ENCODE assay signal across 8 mouse cellular contexts in genomic region chr2:127789138-127789537, GRCm38 (mm10). TPM values are rescaled to one million over a fixed set of nuclear protein-coding genes. Genes with fewer than 3 reads are reported as not detected.
DNase-seq lines count a peak whose midpoint lies in the region; ATAC-seq and TF ChIP-seq lines count a peak whose summit lies in the region.

No protein-coding gene starts in this region.

- 5% methylated on average over 11 of the region's 11 CpGs for WGBS in intestine, postnatal 0 days
- 6% methylated on average over 11 of the region's 11 CpGs for WGBS in neural tube, embryonic 12.5 days

- H3K36me3 ChIP-seq in testis, adult 2 months (ENCODE audit: control insufficient read depth, insufficient read depth, low read length) = peaks cover 1% of the 10 kb centered on the region
- H3K36me3 ChIP-seq in intestine, postnatal 0 days (ENCODE audit: control insufficient read depth, insufficient read depth) = no peaks in the 10 kb centered on the region
- no peaks in the 10 kb centered on the region for H3K36me3 ChIP-seq in neural tube, embryonic 12.5 days

- TF ChIP-seq POLR2A in testis, adult 2 months (IDR thresholded peaks at IDR 0.05; ENCODE audit: control insufficient read depth, low read depth, low read length) = no peak

- H3K27ac ChIP-seq in testis, adult 2 months (ENCODE audit: control insufficient read depth, insufficient read depth, low read depth, low read length) = peak overlapping the region; percentile 99
- H3K27ac ChIP-seq in intestine, postnatal 0 days (ENCODE audit: low read depth, low read length) = no peak overlapping the region
- H3K27ac ChIP-seq in neural tube, embryonic 12.5 days = no peak overlapping the region

- H3K27me3 ChIP-seq in testis, adult 2 months (ENCODE audit: control insufficient read depth, insufficient read depth, low read length) = no peaks in the 10 kb centered on the region
- no peaks in the 10 kb centered on the region for H3K27me3 ChIP-seq in intestine, postnatal 0 days (replicated peaks; ENCODE audit: control insufficient read depth, insufficient read depth, low read length)
- no peaks in the 10 kb centered on the region for H3K27me3 ChIP-seq in neural tube, embryonic 12.5 days (replicated peaks)

- peak; percentile 21 for DNase-seq in cerebellum, adult 9-10 months
- DNase-seq in testis, postnatal 14 days (ENCODE audit: low spot score) = no peak
- no peak for DNase-seq in spleen, adult 12 weeks (ENCODE audit: low spot score)
- no peak for DNase-seq in retina, postnatal 1 day

- H3K4me1 ChIP-seq in testis, adult 2 months (ENCODE audit: control insufficient read depth, insufficient read depth, low read length) = peaks cover 4% of the 10 kb centered on the region
- H3K4me1 ChIP-seq in intestine, postnatal 0 days (replicated peaks; ENCODE audit: control insufficient read depth, insufficient read depth, low read length) = peaks cover 8% of the 10 kb centered on the region; the same call in 1 of the 2 replicates
- peaks cover 18% of the 10 kb centered on the region for H3K4me1 ChIP-seq in neural tube, embryonic 12.5 days

- TF ChIP-seq CTCF in testis, adult 2 months (IDR thresholded peaks at IDR 0.05; ENCODE audit: control insufficient read depth, insufficient read depth, insufficient replicate concordance, low read depth, low read length) = no peak
- no peak for TF ChIP-seq CTCF in intestine, postnatal 0 days (IDR thresholded peaks at IDR 0.05; ENCODE audit: low read depth)

- peak overlapping the region; percentile 80 for H3K4me2 ChIP-seq in intestine, postnatal 0 days (replicated peaks; ENCODE audit: low read depth)
- peak overlapping the region; percentile 74 for H3K4me2 ChIP-seq in neural tube, embryonic 12.5 days (replicated peaks)

- H3K9me3 ChIP-seq in intestine, postnatal 0 days (ENCODE audit: control insufficient read depth) = no peaks in the 10 kb centered on the region
- H3K9me3 ChIP-seq in neural tube, embryonic 12.5 days = no peaks in the 10 kb centered on the region

- no peak for ATAC-seq in cerebellum, adult (ENCODE audit: insufficient number of reproducible peaks, low FRiP score, low TSS enrichment)
- ATAC-seq in intestine, postnatal 0 days = peak; percentile 23; the same call in 1 of the 2 replicates
- no peak for ATAC-seq in neural tube, embryonic 12.5 days (ENCODE audit: low FRiP score, low read depth)

- peak overlapping the region; percentile 96 for H3K4me3 ChIP-seq in testis, adult 2 months (ENCODE audit: control insufficient read depth, low read depth, low read length)
- peak overlapping the region; percentile 69 for H3K4me3 ChIP-seq in intestine, postnatal 0 days (ENCODE audit: low read depth, low read length)
- H3K4me3 ChIP-seq in neural tube, embryonic 12.5 days = peak overlapping the region; percentile 65

- peak overlapping the region; percentile 69 for H3K9ac ChIP-seq in intestine, postnatal 0 days (ENCODE audit: low read depth, low read length)
- peak overlapping the region; percentile 74 for H3K9ac ChIP-seq in neural tube, embryonic 12.5 days

RNA-seq across cellular contexts. Expression of gene Nphp1, which starts 0.4 kb away (rescaled TPM):
- 535 and 575 TPM in 2 replicates for polyA plus RNA-seq in testis, adult 2 months (2012; rRNA removed)
- polyA plus RNA-seq in intestine, postnatal 0 days (2015; fragmentation: Nextera tagmentation; extraction: Ambion mirVana) = 13.0 and 13.3 TPM in 2 replicates
- 21.3 and 24.6 TPM in 2 replicates for polyA plus RNA-seq in neural tube, embryonic 12.5 days (2016; fragmentation: Nextera tagmentation; extraction: Ambion mirVana)

RNA-seq across cellular contexts. Expression of gene Mtln, which starts 3.1 kb away (rescaled TPM):
- polyA plus RNA-seq in testis, adult 2 months (2012; rRNA removed) = 7.7 and 8.7 TPM in 2 replicates
- 50.0 and 50.6 TPM in 2 replicates for polyA plus RNA-seq in intestine, postnatal 0 days (2015; fragmentation: Nextera tagmentation; extraction: Ambion mirVana)
- polyA plus RNA-seq in neural tube, embryonic 12.5 days (2016; fragmentation: Nextera tagmentation; extraction: Ambion mirVana) = 26.6 and 26.7 TPM in 2 replicates

RNA-seq across cellular contexts. Expression of gene Bub1, which starts 42.5 kb away (rescaled TPM):
- 12.5 and 13.9 TPM in 2 replicates for polyA plus RNA-seq in testis, adult 2 months (2012; rRNA removed)
- 5.1 and 6.3 TPM in 2 replicates for polyA plus RNA-seq in intestine, postnatal 0 days (2015; fragmentation: Nextera tagmentation; extraction: Ambion mirVana)
- 45.3 and 48.6 TPM in 2 replicates for polyA plus RNA-seq in neural tube, embryonic 12.5 days (2016; fragmentation: Nextera tagmentation; extraction: Ambion mirVana)

RNA-seq across cellular contexts. Expression of gene Acoxl, which starts 49.5 kb away (rescaled TPM):
- polyA plus RNA-seq in testis, adult 2 months (2012; rRNA removed) = 0.07 and 0.14 TPM in 2 replicates
- 0.13 and 0.25 TPM in 2 replicates for polyA plus RNA-seq in intestine, postnatal 0 days (2015; fragmentation: Nextera tagmentation; extraction: Ambion mirVana)
- not detected in 2 replicates for polyA plus RNA-seq in neural tube, embryonic 12.5 days (2016; fragmentation: Nextera tagmentation; extraction: Ambion mirVana)

RNA-seq across cellular contexts. Expression of gene Mall, which starts 59.4 kb away (rescaled TPM):
- polyA plus RNA-seq in testis, adult 2 months (2012; rRNA removed) = 3.5 and 4.4 TPM in 2 replicates
- polyA plus RNA-seq in intestine, postnatal 0 days (2015; fragmentation: Nextera tagmentation; extraction: Ambion mirVana) = 122 and 141 TPM in 2 replicates
- 1.0 and 1.1 TPM in 2 replicates for polyA plus RNA-seq in neural tube, embryonic 12.5 days (2016; fragmentation: Nextera tagmentation; extraction: Ambion mirVana)

Comparison
In these comparisons a context has a peak if more than half of its experiments do, and no peak if none do; other contexts are left out.
1. RNA of gene Nphp1, which starts 0.4 kb away (polyA plus RNA-seq): 535 to 575 TPM in testis, adult 2 months; 21.3 to 24.6 TPM in neural tube, embryonic 12.5 days and 13.0 to 13.3 TPM in intestine, postnatal 0 days; every median in the first group is over 10 times any median in the second.
2. Peak in every context shown above with its lines, with median percentiles within 50 percentile points of each other: H3K4me3 ChIP-seq.